Mouse (Mus musculus): ENCODE measurements around the gene Raet1e. TPM values are rescaled to one million over a fixed set of nuclear protein-coding genes. Genes with fewer than 3 reads are reported as not detected.
A peak's percentile ranks its signal among the peaks of the same experiment; 100 is the strongest.
"Not testable (repeated sequence)": the region's sequence is repeated elsewhere in the genome, so short reads cannot be mapped to it uniquely, and the experiment has no call there.

The Raet1e gene
- polyA plus RNA-seq, 1 experiment from 2014 or later: 8.9 TPM

DNA sequence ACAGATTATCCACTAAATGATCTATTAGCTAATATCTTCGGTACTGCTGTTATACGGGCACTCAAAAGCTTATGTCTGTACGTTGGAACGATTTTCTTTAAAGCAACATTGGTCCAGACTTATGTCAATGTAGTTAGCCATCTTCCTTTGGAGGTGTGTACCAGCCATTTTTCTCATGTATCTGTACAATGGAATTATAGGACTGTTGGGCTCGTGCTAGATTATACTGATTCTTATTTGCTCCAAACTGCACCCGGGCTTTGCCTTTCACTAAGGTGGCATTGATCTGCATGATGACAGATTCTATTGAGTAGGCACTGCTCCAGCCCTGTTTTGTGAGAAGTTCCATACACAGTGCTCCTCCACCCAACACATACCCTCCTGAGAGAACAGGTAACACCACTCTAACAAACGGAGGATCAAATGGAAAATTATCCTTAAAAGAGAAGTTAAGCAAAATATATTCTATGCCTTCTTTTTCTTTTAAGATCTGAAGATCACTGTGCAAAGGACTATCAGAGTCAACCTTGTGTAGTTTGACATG is 5.2 kb upstream of the Raet1e start:
- H3K36me3 ChIP-seq; H3K27ac ChIP-seq; H3K9ac ChIP-seq; H3K4me2 ChIP-seq (replicated peaks); H3K9me3 ChIP-seq; ATAC-seq (ENCODE audit: insufficient number of reproducible peaks, insufficient read depth, low FRiP score, low TSS enrichment); H3K4me3 ChIP-seq: not testable (repeated sequence)
- Histone ChIP-seq H3K27me3 (peaks cover 52% of the 10 kb centered on the region), H3K4me1 (peaks cover 16% of the 10 kb centered on the region)
- WGBS: 8% methylated on average over 7 of the region's 7 CpGs

DNA sequence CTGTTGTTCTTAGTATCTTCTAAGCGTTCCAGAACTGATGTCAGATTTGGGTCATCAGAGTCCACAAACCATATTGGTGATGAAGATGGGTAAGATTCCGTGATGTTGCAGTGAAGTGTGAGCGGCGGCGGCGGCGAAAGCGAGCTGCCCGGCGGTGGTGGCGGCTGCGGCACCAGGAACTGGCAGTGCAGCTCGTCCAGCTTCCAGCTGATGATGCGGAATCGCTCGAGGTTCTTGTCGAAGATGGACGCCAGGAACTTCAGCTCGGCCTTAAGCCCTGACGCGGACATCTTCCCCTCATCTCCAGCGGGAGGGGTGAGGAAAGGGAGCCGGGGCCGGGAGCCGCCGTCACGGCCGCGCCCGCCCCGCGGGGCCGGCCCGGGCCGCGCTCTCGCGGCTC is 4.2 kb upstream of the Raet1e start:
- not testable (repeated sequence) for ATAC-seq (ENCODE audit: insufficient number of reproducible peaks, insufficient read depth, low FRiP score, low TSS enrichment); H3K27ac ChIP-seq; H3K36me3 ChIP-seq; H3K9me3 ChIP-seq; H3K9ac ChIP-seq
- H3K27me3 ChIP-seq: peaks cover 61% of the 10 kb centered on the region
- peak overlapping the region; percentile 51 for H3K4me2 ChIP-seq (replicated peaks)
- H3K4me1 ChIP-seq: peaks cover 19% of the 10 kb centered on the region
- under 1% methylated on average over 38 of the region's 38 CpGs for WGBS
- H3K4me3 ChIP-seq: peak overlapping the region; percentile 32

DNA sequence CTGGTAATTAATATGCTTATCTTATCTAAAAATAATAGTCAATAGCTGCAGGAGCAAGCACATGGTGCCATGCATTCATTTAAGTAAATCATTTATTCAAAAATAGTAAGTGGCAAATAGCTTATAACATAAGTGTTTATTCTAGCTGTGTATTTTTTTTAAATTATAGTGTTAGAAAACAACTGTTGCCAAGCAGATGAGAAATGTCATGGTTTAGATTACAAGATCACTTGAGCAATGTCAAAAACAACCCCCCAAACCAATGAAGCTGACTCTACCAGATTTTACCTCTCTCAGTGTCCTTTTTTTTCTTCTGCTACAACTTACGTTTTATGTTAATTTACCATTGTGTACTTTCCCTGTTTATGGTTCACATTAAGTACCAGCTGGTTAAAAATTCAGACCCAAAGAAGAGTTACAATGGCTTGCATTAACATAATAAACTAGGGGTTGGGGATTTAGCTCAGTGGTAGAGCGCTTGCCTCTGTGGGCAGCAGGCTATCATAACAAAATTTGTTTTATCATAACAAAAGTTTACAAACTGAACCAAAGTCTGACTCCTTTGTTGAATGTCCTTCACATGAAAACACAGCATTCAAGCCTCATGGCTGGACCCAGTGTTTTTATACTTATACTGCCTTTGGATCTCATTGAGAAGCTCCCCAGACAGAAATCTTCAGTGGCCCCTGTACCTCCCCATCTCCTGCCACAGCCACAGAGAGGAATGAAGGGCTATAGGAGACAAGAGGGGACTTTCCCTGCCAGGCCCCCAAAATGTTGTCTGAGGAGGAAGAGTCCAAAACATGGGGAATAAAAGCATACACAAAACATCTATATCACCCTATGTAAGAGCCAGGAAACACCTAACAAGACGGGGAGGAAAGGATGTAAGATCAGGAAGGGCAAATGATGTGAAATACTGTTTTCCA is 3.2 kb upstream of the Raet1e start:
- no peak for ATAC-seq (ENCODE audit: insufficient number of reproducible peaks, insufficient read depth, low FRiP score, low TSS enrichment)
- 5% methylated on average over 3 of the region's 3 CpGs for WGBS
- H3K4me1 ChIP-seq: peaks cover 14% of the 10 kb centered on the region
- no peak overlapping the region for H3K4me2 ChIP-seq (replicated peaks)
- H3K36me3 ChIP-seq: no peaks in the 10 kb centered on the region
- peaks cover 62% of the 10 kb centered on the region for H3K27me3 ChIP-seq
- H3K4me3 ChIP-seq: no peak overlapping the region
- no peak overlapping the region for H3K9ac ChIP-seq
- H3K27ac ChIP-seq: no peak overlapping the region
- H3K9me3 ChIP-seq: no peaks in the 10 kb centered on the region

DNA sequence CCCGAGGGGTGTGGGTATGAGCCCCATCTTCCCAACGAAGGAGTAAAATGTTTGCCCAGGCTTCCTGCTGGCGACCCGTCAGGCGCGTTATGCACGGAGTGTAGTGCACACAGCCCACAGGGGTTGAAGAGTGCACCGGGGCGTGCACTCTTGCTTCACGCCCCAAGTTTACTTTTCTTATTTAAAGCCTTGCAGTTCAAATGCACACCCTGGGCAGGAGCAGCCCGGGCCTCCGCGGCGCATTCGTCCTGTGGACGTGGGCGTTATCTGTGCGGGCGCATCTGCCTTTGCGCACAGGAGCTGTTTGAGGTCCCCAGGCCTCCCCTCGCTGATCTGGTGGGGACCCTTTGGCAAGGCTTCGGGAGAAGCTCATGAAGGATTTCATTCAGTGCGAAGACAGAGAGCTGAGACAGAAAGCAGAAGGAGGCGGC is 777 bp downstream of the Raet1e start:
- no peaks in the 10 kb centered on the region for H3K36me3 ChIP-seq
- no peak for ATAC-seq (ENCODE audit: insufficient number of reproducible peaks, insufficient read depth, low FRiP score, low TSS enrichment)
- under 1% methylated on average over 24 of the region's 24 CpGs for WGBS
- H3K27me3 ChIP-seq: peaks cover 61% of the 10 kb centered on the region
- H3K4me2 ChIP-seq (replicated peaks): peak overlapping the region; percentile 54
- no peak overlapping the region for H3K27ac ChIP-seq
- H3K4me1 ChIP-seq: 0 out of 2 replicates have a peak, but pooled peaks cover 4% of the 10 kb centered on the region
- no peak overlapping the region for H3K9ac ChIP-seq
- no peak overlapping the region for H3K4me3 ChIP-seq
- H3K9me3 ChIP-seq: no peaks in the 10 kb centered on the region

DNA sequence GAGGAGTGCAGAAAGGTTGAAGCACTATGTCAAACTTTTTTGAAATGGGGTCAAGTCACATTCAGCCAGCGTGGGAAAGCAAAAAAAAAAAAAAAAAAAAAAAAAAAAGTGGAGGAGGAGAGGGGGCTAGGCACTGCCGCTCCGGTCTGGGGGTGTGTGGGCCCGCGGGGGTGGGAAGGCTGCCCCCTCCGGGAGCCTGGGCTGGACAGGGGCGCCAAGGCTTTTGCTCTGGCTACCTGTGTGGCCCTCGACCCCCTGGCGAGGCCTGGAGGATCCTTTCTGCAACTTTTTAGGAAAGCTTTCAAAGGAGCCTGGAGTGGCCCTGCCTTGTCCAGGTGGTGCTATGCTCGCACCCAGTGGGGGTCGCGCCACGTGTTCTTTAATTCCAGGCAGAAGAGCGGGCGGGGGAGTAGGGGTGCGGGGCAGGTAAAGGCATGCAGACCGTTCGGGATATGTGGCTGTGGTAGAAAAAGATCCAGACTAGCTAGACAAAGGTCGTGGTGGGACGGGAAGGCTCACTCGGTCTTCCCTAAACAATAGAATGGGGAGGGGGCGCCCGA is 1.3 kb downstream of the Raet1e start:
- H3K27me3 ChIP-seq: peaks cover 59% of the 10 kb centered on the region
- 1% methylated on average over 21 of the region's 23 CpGs for WGBS
- no peak overlapping the region for H3K4me2 ChIP-seq (replicated peaks)
- H3K4me1 ChIP-seq: 0 out of 2 replicates have a peak, but pooled peaks cover 4% of the 10 kb centered on the region
- H3K9me3 ChIP-seq: no peaks in the 10 kb centered on the region
- H3K27ac ChIP-seq: no peak overlapping the region
- H3K36me3 ChIP-seq: no peaks in the 10 kb centered on the region
- no peak overlapping the region for H3K4me3 ChIP-seq
- no peak overlapping the region for H3K9ac ChIP-seq
- no peak for ATAC-seq (ENCODE audit: insufficient number of reproducible peaks, insufficient read depth, low FRiP score, low TSS enrichment)

DNA sequence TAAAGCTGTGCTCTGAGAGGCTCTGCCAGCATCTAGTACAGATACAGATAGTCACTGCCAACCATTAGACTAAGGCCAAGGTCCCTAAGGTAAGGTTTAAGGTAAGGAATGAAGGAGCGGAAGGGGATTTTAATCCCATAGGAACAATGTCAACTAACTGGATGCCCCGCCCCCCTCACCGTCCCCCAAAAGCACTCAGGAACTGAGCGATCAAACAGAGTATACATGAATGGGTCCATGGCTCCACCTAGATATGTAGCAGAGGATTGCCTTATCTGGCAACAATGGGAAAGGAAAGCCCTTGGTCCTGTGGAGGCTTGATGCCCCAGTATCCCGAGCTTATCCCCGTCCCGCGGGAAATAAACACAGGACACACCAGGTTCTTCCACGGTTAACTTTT is 4.9 kb downstream of the Raet1e start:
- H3K4me1 ChIP-seq; ATAC-seq (ENCODE audit: insufficient number of reproducible peaks, insufficient read depth, low FRiP score, low TSS enrichment); H3K36me3 ChIP-seq; H3K9me3 ChIP-seq; H3K9ac ChIP-seq; H3K27ac ChIP-seq; H3K4me3 ChIP-seq: not testable (repeated sequence)
- Histone ChIP-seq H3K27me3 (peaks cover 34% of the 10 kb centered on the region), H3K4me2 (replicated peaks) (peak overlapping the region; percentile 35)
- WGBS: 6% methylated on average over 9 of the region's 9 CpGs

DNA sequence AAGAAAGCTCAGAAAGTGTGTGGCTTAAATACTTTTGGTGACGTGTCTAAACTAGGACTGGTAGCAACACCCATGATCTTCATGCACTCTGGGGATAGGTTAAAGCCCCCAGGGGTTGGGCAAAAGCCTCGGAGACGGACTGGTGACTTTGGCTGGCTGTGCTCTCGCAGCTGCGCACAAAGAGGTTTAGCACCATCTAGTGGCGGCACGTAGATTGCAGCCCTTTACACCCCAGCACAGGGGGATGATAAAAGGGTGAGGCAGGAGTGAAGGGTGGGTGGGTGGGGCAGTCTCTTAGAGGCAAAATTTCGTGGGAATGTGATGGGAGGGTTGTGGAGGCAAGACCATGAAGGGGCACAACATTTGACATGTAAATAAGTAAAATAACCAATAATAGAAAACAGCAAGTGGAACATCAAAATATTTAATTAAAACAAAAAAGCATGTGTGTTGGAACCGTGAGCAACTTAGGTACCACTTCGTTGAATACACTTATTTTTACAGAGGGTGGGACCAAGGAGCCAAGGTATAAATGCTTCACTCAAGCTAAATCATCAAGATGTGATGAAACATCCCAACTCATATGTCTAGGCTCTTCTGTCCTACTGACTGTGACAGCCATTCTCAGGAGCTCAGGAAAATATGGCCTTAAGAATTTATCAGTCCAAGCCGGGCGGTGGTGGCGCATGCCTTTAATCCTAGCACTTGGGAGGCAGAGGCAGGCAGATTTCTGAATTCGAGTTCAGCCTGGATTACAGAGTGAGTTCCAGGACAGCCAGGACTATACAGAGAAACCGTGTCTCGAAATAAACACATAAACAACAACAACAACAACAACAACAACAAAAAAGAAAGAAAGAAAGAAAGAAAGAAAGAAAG is 5.6 kb downstream of the Raet1e start:
- H3K9me3 ChIP-seq; H3K36me3 ChIP-seq; H3K9ac ChIP-seq; H3K27ac ChIP-seq; ATAC-seq (ENCODE audit: insufficient number of reproducible peaks, insufficient read depth, low FRiP score, low TSS enrichment); H3K4me3 ChIP-seq; H3K4me1 ChIP-seq: not testable (repeated sequence)
- Histone ChIP-seq H3K27me3 (peaks cover 28% of the 10 kb centered on the region), H3K4me2 (replicated peaks) (peak overlapping the region; percentile 35)
- WGBS: 35% methylated on average over 15 of the region's 16 CpGs

DNA sequence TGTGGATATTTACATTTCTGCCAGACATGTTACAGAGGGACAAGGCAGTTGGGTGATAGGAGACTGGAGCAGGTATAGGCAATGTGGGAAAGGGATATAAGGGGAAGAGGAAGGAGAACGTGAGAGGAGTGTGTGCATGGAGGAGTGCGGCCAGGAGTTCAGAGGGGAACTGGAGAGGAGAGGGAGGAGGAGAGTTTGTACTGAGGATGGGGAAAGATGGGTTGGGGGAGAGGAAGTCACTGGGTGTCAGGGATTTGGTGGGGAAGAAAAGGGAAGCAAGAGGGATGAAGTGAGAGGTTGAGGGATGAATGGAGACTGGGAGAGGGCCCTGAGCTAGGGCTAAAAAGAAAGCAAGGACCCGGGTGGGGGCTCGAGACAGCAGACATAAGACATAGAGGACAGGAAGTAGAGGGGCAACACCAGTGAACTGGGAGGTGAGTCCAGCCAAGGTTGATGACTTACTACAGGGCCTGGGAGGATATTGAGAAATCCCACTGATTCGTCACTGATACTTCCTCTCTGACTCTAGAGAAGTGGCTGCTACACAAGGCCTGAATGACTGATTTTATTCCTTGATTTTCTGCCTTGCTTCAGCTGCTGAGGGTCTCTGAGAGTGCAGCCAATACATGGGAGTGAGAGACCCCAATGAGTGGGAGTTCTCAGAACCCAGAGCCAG is 7.1 kb downstream of the Raet1e start:
- 57% methylated on average over 5 of the region's 5 CpGs for WGBS
- peaks cover 17% of the 10 kb centered on the region for H3K27me3 ChIP-seq
- H3K9ac ChIP-seq; H3K27ac ChIP-seq; H3K4me1 ChIP-seq; H3K4me3 ChIP-seq; H3K36me3 ChIP-seq; H3K4me2 ChIP-seq (replicated peaks); ATAC-seq (ENCODE audit: insufficient number of reproducible peaks, insufficient read depth, low FRiP score, low TSS enrichment); H3K9me3 ChIP-seq: not testable (repeated sequence)

DNA sequence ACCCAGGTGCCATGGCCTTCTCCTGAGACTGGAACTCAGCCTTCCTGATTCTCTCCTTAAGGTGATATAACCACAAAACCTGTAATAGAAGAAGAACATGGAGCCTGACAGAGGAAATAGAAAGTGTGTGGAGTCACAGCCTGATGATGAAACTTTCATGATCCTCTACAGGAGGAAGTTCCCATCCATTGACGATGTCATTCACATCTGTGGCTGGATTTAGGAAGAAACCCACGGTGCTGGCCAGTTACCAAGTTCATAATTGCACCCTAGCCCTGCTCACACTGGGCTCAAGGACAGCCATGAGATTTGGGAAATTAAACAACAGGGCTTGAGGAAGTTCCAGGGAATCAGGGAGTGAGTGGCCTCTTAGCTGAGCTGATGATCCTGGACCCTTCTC is 7.7 kb downstream of the Raet1e start:
- 60% methylated on average over 2 of the region's 2 CpGs for WGBS
- H3K4me3 ChIP-seq; H3K9me3 ChIP-seq; H3K9ac ChIP-seq; ATAC-seq (ENCODE audit: insufficient number of reproducible peaks, insufficient read depth, low FRiP score, low TSS enrichment); H3K4me2 ChIP-seq (replicated peaks); H3K4me1 ChIP-seq; H3K27ac ChIP-seq; H3K36me3 ChIP-seq: not testable (repeated sequence)
- peaks cover 15% of the 10 kb centered on the region for H3K27me3 ChIP-seq

DNA sequence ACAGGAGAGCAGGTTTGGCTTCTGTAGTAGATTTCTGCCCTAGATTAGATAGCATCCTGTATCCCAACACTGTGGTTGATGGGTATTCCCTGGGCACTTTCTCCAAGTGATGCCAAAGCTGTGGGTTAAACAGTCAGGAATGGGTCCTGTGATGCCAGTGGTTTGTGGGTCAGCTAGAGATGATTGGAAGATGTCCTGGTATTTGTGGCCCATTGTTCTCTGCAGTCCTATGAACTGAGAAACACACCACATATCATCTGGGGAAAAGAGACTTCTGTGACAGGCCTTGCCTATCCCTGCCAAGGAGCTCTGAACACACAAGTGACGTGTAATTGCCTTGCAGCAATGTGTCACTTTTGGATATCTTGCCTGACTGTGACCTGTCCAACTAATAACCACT is 8.7 kb downstream of the Raet1e start:
- H3K9ac ChIP-seq; H3K4me1 ChIP-seq; ATAC-seq (ENCODE audit: insufficient number of reproducible peaks, insufficient read depth, low FRiP score, low TSS enrichment); H3K36me3 ChIP-seq; H3K4me2 ChIP-seq (replicated peaks); H3K9me3 ChIP-seq; H3K27me3 ChIP-seq; H3K4me3 ChIP-seq; H3K27ac ChIP-seq: not testable (repeated sequence)
- WGBS: 76% methylated on average over 1 of the region's 1 CpGs

DNA sequence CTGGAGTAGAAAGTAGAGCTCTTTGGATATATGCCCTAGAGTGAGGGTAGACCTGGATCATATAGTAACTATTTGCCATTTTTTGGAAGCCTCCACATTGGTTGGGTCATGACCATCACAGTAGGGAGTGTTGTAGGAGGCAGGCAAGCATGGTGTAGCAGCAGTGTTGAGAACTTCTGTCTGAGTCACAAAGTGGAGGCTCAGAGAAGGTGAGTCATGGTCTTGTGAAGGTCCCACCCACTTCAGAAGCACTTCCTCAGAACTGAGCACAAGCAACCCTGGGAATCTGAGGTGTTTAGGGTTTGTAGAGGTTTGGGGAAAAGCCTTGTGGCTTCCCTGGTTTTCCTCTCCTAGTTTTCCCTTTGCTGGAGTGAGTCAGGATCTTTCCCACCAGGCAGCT is 10.7 kb downstream of the Raet1e start:
- H3K9ac ChIP-seq; H3K27me3 ChIP-seq; H3K27ac ChIP-seq; H3K4me2 ChIP-seq (replicated peaks); ATAC-seq (ENCODE audit: insufficient number of reproducible peaks, insufficient read depth, low FRiP score, low TSS enrichment); H3K9me3 ChIP-seq; H3K4me3 ChIP-seq; H3K4me1 ChIP-seq; H3K36me3 ChIP-seq: not testable (repeated sequence)
